Mouse (Mus musculus) layer of hippocampus, adult 2 months (tissue): ENCODE measurements around the gene Abcc12. TPM values are rescaled to one million over a fixed set of nuclear protein-coding genes. Genes with fewer than 3 reads are reported as not detected.

ENCODE experiments used
- DNase-seq, 2 experiments: peaks; one replicate each; pipeline ENCODE4 v3.0.0; 2022; ENCODE audit warnings: low spot score in 2 of 2
- H3K27ac ChIP-seq: fragments of 200-600 bp; 2 replicates; pipeline ENCODE4 v1.8.1; 2022
- H3K4me3 ChIP-seq: fragments of 200-600 bp; 2 replicates; pipeline ENCODE4 v1.8.1; 2022; ENCODE audit warnings: mild to moderate bottlenecking
- CTCF ChIP-seq: fragments of 200-600 bp; conservative IDR thresholded peaks from 2 replicates; pipeline ENCODE4 v1.8.1; 2022; ENCODE audit warnings: antibody characterized with exemption, mild to moderate bottlenecking, moderate library complexity
- long read RNA-seq, 2 experiments: library from polyadenylated mRNA; stranded (forward); transcript quantifications; one replicate each; pipeline ENCODE4 v2.0.0; 2021; ENCODE audit warnings: borderline mapping rate in 2 of 2
- total RNA-seq, 2 experiments: library from RNA; stranded (reverse); gene quantifications; 2 replicates each; pipeline ENCODE4 v1.2.3; 2021

The Abcc12 gene
- under 1 TPM; 0.36 to 0.47 TPM for total RNA-seq
- long read RNA-seq, experiment 1, result 0 reads
- long read RNA-seq, experiment 2, result 0 reads

DNA sequence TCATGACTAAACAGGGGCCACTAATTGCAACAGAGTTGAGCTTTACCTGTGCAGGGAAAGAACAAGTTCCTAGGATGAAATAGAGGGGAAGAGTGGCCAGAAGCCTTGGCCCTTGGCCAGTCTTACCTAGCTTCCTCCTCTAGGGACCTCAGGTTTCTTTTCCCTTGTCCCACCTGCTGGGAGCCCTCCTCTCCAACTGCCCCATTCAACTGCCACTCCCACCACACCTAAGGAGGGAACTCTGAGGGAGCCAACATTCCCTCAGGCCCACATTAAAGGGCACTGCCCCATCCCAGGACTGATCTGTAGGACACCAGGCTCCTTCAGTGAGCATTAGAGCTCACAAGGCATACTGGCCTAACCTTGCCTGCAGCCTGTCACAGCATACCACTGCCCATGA is at the start of gene Abcc12:
Gene Abcc12, minus strand, starts transcription at position 229 of the 400 bp plus-strand sequence.
- Histone ChIP-seq H3K4me3 (no peak within 1 kb of the TSS), H3K27ac (no peak within 1 kb of the TSS; the same call in 1 of the 2 replicates)
- DNase-seq, result no peak
- TF ChIP-seq CTCF, result no peak

DNA sequence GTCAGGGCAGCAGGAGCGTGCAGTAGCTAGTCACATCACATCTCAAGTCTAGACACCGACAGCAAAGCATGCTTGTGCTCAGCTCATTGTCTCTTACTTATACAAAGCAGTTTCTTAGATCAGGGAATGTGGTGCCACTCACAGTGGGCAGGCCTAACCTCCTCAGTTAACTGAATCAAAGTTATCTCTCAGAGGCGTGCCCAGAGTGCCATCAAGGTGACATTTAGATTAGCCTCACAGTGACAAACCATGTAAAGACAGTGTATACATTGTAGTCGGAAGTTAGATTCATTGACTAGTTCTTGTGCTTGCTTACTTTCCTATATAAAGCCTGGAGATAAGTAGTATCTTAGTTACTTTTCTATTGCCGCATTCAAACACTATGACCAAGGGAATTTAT is 49.7 kb upstream of the Abcc12 start:
- no peak for DNase-seq
- TF ChIP-seq CTCF, result no peak
- H3K4me3 ChIP-seq, result no peak overlapping the region
- H3K27ac ChIP-seq, result no peak overlapping the region

DNA sequence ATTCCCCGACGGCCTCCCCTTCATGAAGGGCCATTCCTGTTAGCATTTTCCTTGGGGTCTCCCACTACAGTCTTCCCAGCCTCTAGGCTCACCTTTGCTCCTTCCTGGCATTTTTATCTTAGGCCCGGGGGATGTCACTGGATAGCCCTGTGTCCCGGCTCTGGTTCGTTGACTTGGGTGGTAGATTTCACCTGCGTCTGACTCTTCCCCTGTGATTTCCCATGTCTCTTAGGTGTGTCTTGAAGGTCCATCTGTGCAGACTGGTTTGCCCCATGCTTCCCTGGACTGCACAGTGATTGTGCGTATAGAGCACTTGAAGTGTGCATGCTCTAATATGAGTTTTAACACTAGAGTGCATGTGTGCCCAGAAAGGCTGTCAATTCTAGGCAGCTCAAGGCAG is 44.4 kb upstream of the Abcc12 start:
- no peak for DNase-seq
- Histone ChIP-seq H3K27ac (no peak overlapping the region; the same call in 1 of the 2 replicates), H3K4me3 (peak overlapping the region; percentile 98)
- TF ChIP-seq CTCF, result no peak

DNA sequence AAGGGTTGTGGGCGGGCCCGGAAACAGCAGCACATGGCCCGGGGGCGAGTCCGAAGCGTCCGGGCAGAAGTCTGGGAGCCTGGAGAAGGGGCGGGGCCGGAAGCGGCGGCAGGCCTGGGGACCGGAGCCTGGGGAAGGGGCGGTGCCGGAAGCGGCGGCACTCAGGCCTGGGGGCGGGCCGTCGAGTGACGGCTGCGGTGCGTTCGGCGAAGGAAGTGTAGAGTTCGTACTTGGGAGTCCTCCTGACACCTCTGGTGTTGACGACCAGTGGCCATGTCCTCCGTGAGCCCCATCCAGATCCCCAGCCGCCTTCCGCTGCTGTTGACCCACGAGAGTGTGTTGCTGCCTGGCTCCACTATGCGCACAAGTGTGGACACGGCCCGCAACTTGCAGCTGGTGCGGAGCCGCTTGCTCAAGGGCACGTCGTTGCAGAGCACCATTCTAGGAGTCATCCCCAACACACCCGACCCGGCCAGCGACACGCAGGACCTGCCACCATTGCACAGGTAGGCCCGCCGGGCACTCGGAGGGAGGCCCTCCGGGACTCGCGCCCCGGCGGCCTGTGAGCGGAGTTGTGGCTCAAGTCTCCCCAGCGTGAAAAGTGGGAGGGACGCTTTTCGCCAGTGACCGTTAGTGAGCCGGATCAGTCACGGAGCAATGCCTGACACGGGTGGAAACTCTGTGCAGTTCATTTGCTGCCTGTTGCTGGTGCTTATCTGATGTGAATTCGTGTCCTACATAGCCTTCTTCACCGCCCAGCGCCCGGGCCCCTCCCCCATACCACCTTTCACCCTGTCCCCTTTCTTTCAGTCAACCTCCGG is 43.6 kb upstream of the Abcc12 start, which contains the start of gene Lonp2:
Gene Lonp2, plus strand, starts transcription at position 133 of the 821 bp plus-strand sequence.
- Histone ChIP-seq H3K4me3 (peak within 1 kb of the TSS; percentile 98), H3K27ac (peak within 1 kb of the TSS; percentile 97)
- TF ChIP-seq CTCF, result no peak
- DNase-seq, result peak; percentile 97 to 98

DNA sequence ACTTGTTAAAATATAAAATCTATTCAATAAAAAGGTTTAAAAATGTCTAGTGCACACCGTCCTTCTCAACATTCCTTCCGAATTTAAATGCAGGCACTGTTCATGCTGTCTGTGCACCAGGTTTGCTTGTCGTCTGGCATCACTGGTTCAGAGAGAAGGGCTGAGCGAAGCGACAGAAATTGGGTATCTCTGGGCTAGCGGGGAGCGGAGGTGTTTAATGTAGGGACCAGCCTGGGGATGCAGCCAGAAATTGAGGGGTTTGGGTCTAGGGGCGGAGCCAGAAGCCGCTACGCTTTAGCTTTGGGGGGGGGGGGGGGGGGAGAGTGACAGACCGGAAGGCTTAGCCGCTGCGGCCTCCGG is 43.0 kb upstream of the Abcc12 start:
- DNase-seq, result no peak
- Histone ChIP-seq H3K4me3 (peak overlapping the region; percentile 98), H3K27ac (peak overlapping the region; percentile 97)
- no peak for TF ChIP-seq CTCF

DNA sequence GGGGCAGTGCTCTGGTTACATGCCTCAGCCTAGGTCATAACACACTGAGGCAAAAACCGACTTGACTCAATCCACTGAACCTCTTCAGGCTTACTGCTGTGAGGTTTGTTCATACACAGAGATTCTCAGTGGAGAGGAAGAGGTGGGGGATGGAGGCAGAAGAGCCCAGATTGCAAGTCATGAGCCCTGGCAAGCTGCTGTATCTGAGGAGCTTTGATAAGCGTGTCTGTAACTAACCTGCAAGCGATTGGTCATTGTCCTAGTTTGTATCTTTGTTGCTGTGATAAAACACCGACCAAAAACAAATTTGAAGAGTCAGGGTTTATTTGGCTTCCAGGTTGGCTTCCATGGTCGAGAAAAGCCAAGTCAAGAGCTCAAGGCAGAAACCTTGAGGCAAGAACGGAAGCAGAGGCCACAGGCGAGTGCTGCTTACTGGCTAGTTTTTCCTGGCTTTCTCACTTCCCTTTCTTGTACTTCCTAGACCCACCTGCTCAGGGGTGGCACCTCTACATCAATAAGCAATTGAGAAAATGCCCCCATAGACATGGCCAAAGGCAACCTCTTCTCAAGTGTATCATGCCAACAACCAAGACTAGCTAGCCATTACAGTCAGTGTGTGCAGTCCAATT is 37.4 kb upstream of the Abcc12 start:
- no peak overlapping the region for H3K4me3 ChIP-seq
- no peak overlapping the region for H3K27ac ChIP-seq
- no peak for TF ChIP-seq CTCF
- no peak for DNase-seq

DNA sequence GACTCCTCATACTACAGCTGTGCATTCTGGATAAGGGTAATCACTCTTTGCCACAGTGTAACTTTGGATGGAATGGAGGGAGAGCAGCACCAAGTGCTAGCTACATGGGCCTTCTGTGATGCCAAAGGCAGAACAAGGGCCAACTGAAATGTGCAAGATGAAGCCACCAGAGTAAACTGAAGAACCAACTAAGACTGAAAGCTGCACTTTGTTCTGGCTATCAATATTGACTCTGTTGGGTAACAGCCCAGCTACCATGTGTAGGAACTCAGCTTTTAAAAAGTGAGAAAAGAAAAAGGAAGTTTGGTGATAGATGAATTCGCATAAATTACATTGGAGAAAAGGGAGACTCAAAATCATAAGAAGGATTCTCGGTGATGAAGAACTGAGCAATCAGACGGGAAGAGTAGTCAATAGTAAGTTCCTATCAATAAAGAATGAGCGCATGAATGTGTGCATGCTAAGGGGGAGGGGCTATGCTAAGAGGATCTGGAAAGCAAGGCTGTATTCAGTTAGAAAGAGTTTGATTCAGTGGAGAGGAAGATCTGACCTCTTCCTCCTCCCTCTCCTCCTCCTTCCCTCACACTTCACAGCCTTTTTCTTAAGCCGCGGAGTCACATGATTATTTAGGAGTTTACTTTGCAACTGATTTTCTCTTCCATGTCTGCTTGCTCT is 34.7 kb upstream of the Abcc12 start:
- Histone ChIP-seq H3K4me3 (no peak overlapping the region), H3K27ac (no peak overlapping the region)
- no peak for TF ChIP-seq CTCF
- no peak for DNase-seq

DNA sequence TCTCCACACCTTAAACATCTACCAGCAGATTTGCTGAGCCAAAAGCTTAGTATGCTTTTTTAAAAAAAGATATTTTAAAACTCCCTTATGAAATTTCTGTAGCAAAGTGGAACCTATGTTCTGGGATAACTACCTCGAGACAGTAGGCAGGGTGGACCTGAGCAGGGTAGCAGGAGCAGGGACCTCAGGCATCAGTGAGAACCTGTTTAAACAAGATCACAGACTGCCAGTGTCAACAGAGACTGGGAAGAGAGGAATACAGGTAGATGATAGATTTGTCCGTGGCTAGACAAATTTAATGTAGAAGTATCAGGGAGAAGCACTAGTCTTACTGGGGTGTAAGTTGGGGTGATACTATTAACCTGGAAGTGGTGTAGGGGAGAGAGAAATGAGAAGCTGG is 33.3 kb upstream of the Abcc12 start:
- Histone ChIP-seq H3K4me3 (no peak overlapping the region), H3K27ac (no peak overlapping the region)
- no peak for DNase-seq
- TF ChIP-seq CTCF, result no peak

DNA sequence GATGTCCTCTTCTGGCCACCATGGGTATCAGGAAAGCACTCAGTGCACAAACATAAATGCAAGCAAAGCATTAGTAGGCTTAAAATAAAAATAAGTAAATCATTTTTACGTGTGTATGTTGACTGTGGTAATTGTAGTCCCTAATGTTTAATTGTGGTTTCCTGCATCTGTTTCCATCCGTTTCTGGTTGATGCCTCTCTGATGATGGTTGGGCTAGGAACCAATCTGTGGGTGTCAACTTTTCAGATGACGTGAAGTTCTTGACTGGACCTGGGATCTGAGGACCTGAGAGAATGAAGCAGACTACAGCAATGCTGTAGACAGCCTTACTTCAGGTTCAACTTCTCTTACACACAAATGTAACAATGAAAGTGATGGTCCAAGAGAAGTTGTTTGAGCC is 24.2 kb upstream of the Abcc12 start:
- no peak for DNase-seq
- no peak for TF ChIP-seq CTCF
- H3K4me3 ChIP-seq, result no peak overlapping the region
- no peak overlapping the region for H3K27ac ChIP-seq

DNA sequence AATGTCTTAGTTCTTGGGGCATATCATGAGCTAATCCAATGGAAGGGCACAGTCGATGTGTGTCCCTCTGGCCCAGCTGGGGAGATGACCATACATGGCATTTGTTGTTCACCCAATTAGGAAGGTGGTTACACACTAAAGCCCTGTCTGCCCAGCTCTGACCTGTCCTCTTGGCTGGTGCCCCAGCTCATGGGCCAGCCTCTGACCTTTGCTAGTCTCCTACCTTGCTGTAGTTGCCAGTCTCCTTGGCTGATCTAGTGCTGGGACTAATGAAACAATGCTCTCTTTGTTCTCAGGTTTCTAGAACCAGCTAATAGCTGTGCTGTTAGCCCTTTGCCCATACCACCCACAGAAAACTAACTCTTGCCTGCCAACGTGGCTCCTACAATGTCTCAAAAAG is 22.7 kb upstream of the Abcc12 start:
- DNase-seq, result no peak
- H3K27ac ChIP-seq, result no peak overlapping the region
- no peak for TF ChIP-seq CTCF
- H3K4me3 ChIP-seq, result no peak overlapping the region

DNA sequence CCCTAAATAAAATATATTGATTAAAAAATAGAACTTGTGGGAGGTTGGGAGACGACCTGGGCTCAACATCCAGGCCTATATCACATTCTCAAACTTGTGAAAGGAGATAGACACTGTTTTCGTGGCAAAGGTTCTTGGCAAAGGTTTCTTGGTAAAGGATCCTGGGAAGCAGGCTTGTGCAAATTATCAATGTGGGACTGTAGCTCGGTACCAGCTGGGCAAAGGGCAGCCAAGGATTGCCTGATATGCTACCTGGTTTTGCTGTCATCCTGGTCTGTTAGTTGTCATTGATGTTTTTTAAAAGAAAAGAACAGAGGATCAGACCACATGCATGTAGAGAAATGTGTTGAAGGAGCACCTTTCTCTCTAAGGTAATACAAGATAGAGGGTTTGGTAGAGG is 19.8 kb upstream of the Abcc12 start:
- no peak overlapping the region for H3K27ac ChIP-seq
- no peak for TF ChIP-seq CTCF
- H3K4me3 ChIP-seq, result no peak overlapping the region
- no peak for DNase-seq

DNA sequence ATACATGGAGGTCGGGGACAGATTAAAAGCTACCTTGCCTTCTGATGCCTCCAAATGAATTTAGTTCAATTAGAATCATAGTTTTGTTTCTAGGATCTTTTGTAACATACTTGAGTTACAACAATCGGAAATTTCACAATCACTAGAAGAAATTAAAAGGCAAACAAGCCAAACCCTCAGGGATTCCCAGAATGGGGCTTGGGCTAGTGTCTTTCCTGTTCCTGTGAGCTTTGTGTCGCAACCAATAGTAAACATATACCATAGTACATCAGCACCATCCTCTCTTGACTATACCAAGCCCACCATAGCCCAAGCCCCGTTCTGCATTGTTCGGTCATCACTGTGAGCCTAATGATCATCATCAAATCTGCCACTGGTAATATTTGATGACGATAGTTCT is 18.8 kb upstream of the Abcc12 start:
- DNase-seq, result no peak
- H3K4me3 ChIP-seq, result no peak overlapping the region
- H3K27ac ChIP-seq, result no peak overlapping the region
- no peak for TF ChIP-seq CTCF

DNA sequence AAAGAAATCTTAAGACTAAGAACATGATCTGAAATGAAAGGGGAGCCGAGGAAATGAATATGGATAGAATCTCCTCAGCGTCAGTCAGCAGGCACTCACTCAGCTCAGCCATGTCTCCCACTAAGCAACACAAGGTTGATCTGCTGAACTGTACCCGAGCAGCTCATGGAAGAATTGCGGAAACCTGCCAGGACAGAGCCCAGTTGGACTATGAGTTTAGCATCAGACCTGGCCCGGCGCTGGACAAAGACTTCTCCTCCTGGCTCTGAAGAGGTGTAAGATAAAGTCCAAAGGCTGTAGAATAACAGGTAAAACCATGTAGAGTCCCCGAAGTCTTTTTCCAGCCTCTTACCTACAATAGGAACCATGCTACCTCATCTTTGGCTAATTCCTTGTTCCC is 17.2 kb upstream of the Abcc12 start:
- TF ChIP-seq CTCF, result no peak
- H3K27ac ChIP-seq, result no peak overlapping the region
- no peak overlapping the region for H3K4me3 ChIP-seq
- DNase-seq, result no peak
